Mouse (Mus musculus): ENCODE measurements around the gene Tspan5. TPM values are rescaled to one million over a fixed set of nuclear protein-coding genes. Genes with fewer than 3 reads are reported as not detected.

Tspan5 gene
- polyA plus RNA-seq, 1 experiment from 2014 or later = 43.4 TPM

DNA sequence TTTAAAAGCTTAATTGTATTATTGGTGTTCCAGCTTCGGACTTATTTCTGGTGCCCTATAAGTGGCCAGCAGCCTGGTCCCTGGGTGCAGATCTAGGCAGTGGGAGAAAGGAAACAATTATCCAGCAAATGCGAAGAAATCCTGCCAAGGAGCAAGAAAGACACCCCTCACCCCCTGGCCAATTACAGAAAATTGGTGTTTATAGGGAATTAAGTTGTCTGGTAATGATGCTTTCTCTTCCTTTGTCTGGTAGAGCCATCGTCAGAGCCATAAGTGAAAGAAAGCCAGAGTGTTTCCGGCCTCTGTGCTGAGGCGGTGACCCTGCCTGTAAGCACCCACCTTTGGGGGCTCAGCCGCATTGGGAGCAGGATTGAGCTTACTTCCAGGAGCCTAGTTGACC is 59.7 kb downstream of the Tspan5 start:
- Histone ChIP-seq H3K9me3 (ENCODE audit: control insufficient read depth, low read length) (no peaks in the 10 kb centered on the region), H3K27ac (ENCODE audit: low read depth, low read length) (0 out of 2 replicates have a peak overlapping the region, but pooled peaks have one; percentile 37), H3K4me2 (ENCODE audit: low read depth, low read length, severe bottlenecking) (no peak overlapping the region), H3K36me3 (ENCODE audit: control insufficient read depth, insufficient read depth, low read length) (no peaks in the 10 kb centered on the region), H3K4me3 (ENCODE audit: low read depth, low read length) (no peak overlapping the region), H3K4me1 (replicated peaks; ENCODE audit: control insufficient read depth, insufficient read depth, low read length) (peaks cover 24% of the 10 kb centered on the region; the same call in 1 of the 2 replicates), H3K27me3 (ENCODE audit: control insufficient read depth, insufficient read depth, low read length) (no peaks in the 10 kb centered on the region), H3K9ac (ENCODE audit: low read length) (peak overlapping the region; percentile 12)
- ATAC-seq (replicated peaks; ENCODE audit: low FRiP score) (0 out of 2 replicates have a peak, but pooled peaks have one; percentile 11), DNase-seq (ENCODE audit: low spot score) (no peak)
- WGBS = 70% methylated on average over 6 of the region's 6 CpGs

DNA sequence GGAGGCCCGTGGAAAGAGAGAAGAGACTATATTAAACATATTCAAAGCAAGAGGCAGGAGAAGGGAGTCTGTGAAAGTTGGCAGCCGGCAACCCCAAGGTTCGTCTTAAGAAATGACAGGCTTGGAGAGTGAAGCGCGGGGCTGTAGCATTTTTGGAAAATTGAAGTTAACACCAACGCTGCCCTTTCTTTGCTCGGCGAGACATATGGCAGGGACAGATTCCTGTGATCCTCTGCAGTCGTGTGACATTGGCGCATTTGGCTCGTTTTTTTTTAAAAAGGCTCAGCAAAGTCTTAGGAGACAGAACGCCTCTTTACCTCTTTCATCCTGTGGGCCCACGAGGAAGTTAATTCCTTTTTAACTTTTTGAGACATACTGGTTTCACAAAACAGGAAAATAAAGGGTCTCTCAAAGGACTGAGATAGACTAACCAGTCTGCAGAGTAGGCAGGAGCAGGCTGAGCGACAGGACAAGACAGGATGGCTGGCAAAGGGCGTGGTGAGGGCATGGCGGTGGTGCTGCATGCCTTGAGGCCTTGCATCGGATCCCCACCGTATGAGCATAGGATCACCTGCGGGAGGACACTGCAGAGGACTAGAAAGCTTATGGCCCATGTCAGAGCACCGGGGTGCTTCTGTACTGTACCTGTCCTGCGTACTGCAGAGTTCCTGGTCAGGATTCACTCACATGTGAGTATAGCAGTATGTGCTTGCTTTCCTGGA is 60.9 kb downstream of the Tspan5 start:
- Histone ChIP-seq H3K9ac (ENCODE audit: low read length) (no peak overlapping the region), H3K4me2 (ENCODE audit: low read depth, low read length, severe bottlenecking) (no peak overlapping the region), H3K4me3 (ENCODE audit: low read depth, low read length) (no peak overlapping the region), H3K36me3 (ENCODE audit: control insufficient read depth, insufficient read depth, low read length) (no peaks in the 10 kb centered on the region), H3K4me1 (replicated peaks; ENCODE audit: control insufficient read depth, insufficient read depth, low read length) (peaks cover 24% of the 10 kb centered on the region; the same call in 1 of the 2 replicates), H3K27ac (ENCODE audit: low read depth, low read length) (no peak overlapping the region), H3K9me3 (ENCODE audit: control insufficient read depth, low read length) (no peaks in the 10 kb centered on the region), H3K27me3 (ENCODE audit: control insufficient read depth, insufficient read depth, low read length) (no peaks in the 10 kb centered on the region)
- ATAC-seq (replicated peaks; ENCODE audit: low FRiP score) (no peak), DNase-seq (ENCODE audit: low spot score) (no peak)
- WGBS = 71% methylated on average over 21 of the region's 21 CpGs

DNA sequence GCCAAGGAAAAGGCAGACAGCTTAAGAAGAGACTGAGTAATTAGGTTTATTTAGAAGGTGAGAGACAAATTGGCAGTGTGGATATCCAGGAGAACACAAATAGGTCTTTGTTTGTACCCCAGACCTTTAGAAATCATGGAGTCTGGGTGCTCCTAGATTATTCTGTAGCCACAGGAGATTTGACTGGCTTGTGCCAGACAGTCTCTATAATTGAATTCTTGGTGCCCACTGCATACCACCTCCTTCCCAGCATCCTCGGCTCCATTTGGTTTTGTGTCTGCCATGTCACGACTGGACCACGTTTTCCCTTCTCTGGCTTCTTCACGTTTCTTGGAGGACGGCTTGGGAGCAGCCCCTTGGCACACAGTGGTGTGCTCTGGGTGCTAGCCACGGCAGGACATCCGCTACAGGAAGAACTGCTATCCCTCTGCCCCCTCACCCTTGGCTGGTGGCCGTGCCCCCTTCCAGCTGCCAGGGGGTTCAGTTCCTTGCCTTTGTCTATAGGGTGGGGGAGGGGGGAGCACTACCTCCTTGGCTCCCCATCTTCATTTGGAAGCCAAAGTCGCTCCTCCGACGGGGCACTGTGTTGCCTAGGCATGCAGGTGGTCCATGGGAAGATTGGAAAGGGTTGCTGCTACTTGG is 61.6 kb downstream of the Tspan5 start:
- 81% methylated on average over 11 of the region's 11 CpGs for WGBS
- ATAC-seq (replicated peaks; ENCODE audit: low FRiP score) = no peak

GRCm38 (mm10) chr3:138804104-138805048 is 62.4 kb downstream of the Tspan5 start:
- no peak overlapping the region for H3K4me3 ChIP-seq (ENCODE audit: low read depth, low read length)
- H3K9ac ChIP-seq (ENCODE audit: low read length) = no peak overlapping the region
- H3K36me3 ChIP-seq (ENCODE audit: control insufficient read depth, insufficient read depth, low read length) = no peaks in the 10 kb centered on the region
- no peak overlapping the region for H3K27ac ChIP-seq (ENCODE audit: low read depth, low read length)
- WGBS = 79% methylated on average over 11 of the region's 11 CpGs
- H3K4me2 ChIP-seq (ENCODE audit: low read depth, low read length, severe bottlenecking) = no peak overlapping the region
- DNase-seq (ENCODE audit: low spot score) (no peak), ATAC-seq (replicated peaks; ENCODE audit: low FRiP score) (no peak)
- H3K27me3 ChIP-seq (ENCODE audit: control insufficient read depth, insufficient read depth, low read length) = no peaks in the 10 kb centered on the region
- peaks cover 24% of the 10 kb centered on the region; the same call in 1 of the 2 replicates for H3K4me1 ChIP-seq (replicated peaks; ENCODE audit: control insufficient read depth, insufficient read depth, low read length)
- H3K9me3 ChIP-seq (ENCODE audit: control insufficient read depth, low read length) = no peaks in the 10 kb centered on the region

More for the DNA sequence above, 61.6 kb downstream of the Tspan5 start:
- Histone ChIP-seq H3K4me3 (ENCODE audit: low read depth, low read length) (no peak overlapping the region), H3K9me3 (ENCODE audit: control insufficient read depth, low read length) (no peaks in the 10 kb centered on the region), H3K27ac (ENCODE audit: low read depth, low read length) (no peak overlapping the region), H3K27me3 (ENCODE audit: control insufficient read depth, insufficient read depth, low read length) (no peaks in the 10 kb centered on the region), H3K4me2 (ENCODE audit: low read depth, low read length, severe bottlenecking) (no peak overlapping the region), H3K9ac (ENCODE audit: low read length) (no peak overlapping the region), H3K4me1 (replicated peaks; ENCODE audit: control insufficient read depth, insufficient read depth, low read length) (peaks cover 24% of the 10 kb centered on the region; the same call in 1 of the 2 replicates), H3K36me3 (ENCODE audit: control insufficient read depth, insufficient read depth, low read length) (no peaks in the 10 kb centered on the region)
- no peak for DNase-seq (ENCODE audit: low spot score)

DNA sequence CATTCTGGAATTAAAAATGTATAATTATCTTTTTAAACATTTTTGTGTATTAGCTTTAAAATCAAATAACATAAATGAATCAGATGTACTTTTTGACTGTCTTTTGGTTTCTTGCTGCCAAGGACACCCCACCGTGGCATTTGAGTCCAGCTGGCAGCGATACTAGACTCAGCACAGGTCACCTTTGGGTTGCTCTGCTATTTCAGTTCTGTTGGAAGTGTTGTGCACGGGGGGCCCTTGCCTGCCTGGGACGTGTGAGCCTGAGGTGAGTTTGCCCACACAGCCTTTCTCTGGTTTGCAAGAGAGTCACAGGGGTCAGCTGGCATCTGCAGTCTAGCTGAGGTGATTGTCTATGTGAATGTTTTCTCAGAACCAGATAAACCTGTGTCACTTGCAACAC is 65.8 kb downstream of the Tspan5 start:
- no peak overlapping the region for H3K27ac ChIP-seq (ENCODE audit: low read depth, low read length)
- H3K27me3 ChIP-seq (ENCODE audit: control insufficient read depth, insufficient read depth, low read length) = no peaks in the 10 kb centered on the region
- WGBS = 91% methylated on average over 4 of the region's 4 CpGs
- no peaks in the 10 kb centered on the region for H3K36me3 ChIP-seq (ENCODE audit: control insufficient read depth, insufficient read depth, low read length)
- 0 out of 2 replicates have a peak, but pooled peaks cover 5% of the 10 kb centered on the region for H3K4me1 ChIP-seq (replicated peaks; ENCODE audit: control insufficient read depth, insufficient read depth, low read length)
- no peak for DNase-seq (ENCODE audit: low spot score)
- ATAC-seq (replicated peaks; ENCODE audit: low FRiP score) = no peak
- no peak overlapping the region for H3K4me3 ChIP-seq (ENCODE audit: low read depth, low read length)
- no peaks in the 10 kb centered on the region for H3K9me3 ChIP-seq (ENCODE audit: control insufficient read depth, low read length)
- no peak overlapping the region for H3K9ac ChIP-seq (ENCODE audit: low read length)
- no peak overlapping the region for H3K4me2 ChIP-seq (ENCODE audit: low read depth, low read length, severe bottlenecking)

- WGBS = 92% methylated on average over 8 of the region's 8 CpGs
- no peak for DNase-seq (ENCODE audit: low spot score)
- Histone ChIP-seq H3K4me2 (ENCODE audit: low read depth, low read length, severe bottlenecking) (no peak overlapping the region), H3K4me1 (replicated peaks; ENCODE audit: control insufficient read depth, insufficient read depth, low read length) (no peaks in the 10 kb centered on the region), H3K27ac (ENCODE audit: low read depth, low read length) (no peak overlapping the region), H3K9ac (ENCODE audit: low read length) (no peak overlapping the region), H3K4me3 (ENCODE audit: low read depth, low read length) (no peak overlapping the region), H3K9me3 (ENCODE audit: control insufficient read depth, low read length) (no peaks in the 10 kb centered on the region), H3K36me3 (ENCODE audit: control insufficient read depth, insufficient read depth, low read length) (no peaks in the 10 kb centered on the region), H3K27me3 (ENCODE audit: control insufficient read depth, insufficient read depth, low read length) (no peaks in the 10 kb centered on the region)
- no peak for ATAC-seq (replicated peaks; ENCODE audit: low FRiP score)
Measured at GRCm38 (mm10) chr3:138809509-138809908, 67.5 kb downstream of the Tspan5 start.

DNA sequence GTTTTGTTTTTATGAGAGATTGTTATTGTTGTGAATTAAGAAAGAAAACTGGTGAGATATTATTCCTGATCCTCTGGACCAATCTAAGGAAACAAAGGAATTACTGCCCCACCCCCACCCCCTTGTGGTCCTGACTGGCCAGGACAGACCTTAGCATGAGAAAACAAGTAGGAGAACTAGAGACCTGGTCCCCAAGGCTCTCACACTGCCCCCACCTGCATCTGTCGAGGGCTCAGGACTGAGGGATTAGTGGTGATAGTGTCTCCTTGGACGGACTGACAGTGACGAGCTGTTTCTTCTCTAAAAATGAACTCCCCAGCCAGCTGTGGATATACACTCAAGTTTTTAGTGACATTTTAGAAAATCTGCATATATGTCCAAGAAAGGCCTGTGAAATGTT is 70.6 kb downstream of the Tspan5 start:
- H3K9ac ChIP-seq (ENCODE audit: low read length) = no peak overlapping the region
- 36% methylated on average over 3 of the region's 3 CpGs for WGBS
- no peak overlapping the region for H3K4me3 ChIP-seq (ENCODE audit: low read depth, low read length)

GRCm38 (mm10) chr3:138813139-138813810 is 71.3 kb downstream of the Tspan5 start:
- no peak overlapping the region for H3K4me3 ChIP-seq (ENCODE audit: low read depth, low read length)
- ATAC-seq (replicated peaks; ENCODE audit: low FRiP score) = no peak
- no peaks in the 10 kb centered on the region for H3K4me1 ChIP-seq (replicated peaks; ENCODE audit: control insufficient read depth, insufficient read depth, low read length)
- H3K9ac ChIP-seq (ENCODE audit: low read length) = no peak overlapping the region
- no peaks in the 10 kb centered on the region for H3K36me3 ChIP-seq (ENCODE audit: control insufficient read depth, insufficient read depth, low read length)
- H3K9me3 ChIP-seq (ENCODE audit: control insufficient read depth, low read length) = no peaks in the 10 kb centered on the region
- no peak overlapping the region for H3K4me2 ChIP-seq (ENCODE audit: low read depth, low read length, severe bottlenecking)
- WGBS = 84% methylated on average over 13 of the region's 13 CpGs
- H3K27ac ChIP-seq (ENCODE audit: low read depth, low read length) = no peak overlapping the region
- H3K27me3 ChIP-seq (ENCODE audit: control insufficient read depth, insufficient read depth, low read length) = no peaks in the 10 kb centered on the region
- DNase-seq (ENCODE audit: low spot score) = no peak

More for the DNA sequence above, 70.6 kb downstream of the Tspan5 start:
- no peaks in the 10 kb centered on the region for H3K4me1 ChIP-seq (replicated peaks; ENCODE audit: control insufficient read depth, insufficient read depth, low read length)
- no peaks in the 10 kb centered on the region for H3K36me3 ChIP-seq (ENCODE audit: control insufficient read depth, insufficient read depth, low read length)
- H3K27me3 ChIP-seq (ENCODE audit: control insufficient read depth, insufficient read depth, low read length) = no peaks in the 10 kb centered on the region
- no peak overlapping the region for H3K4me2 ChIP-seq (ENCODE audit: low read depth, low read length, severe bottlenecking)
- no peaks in the 10 kb centered on the region for H3K9me3 ChIP-seq (ENCODE audit: control insufficient read depth, low read length)
- H3K27ac ChIP-seq (ENCODE audit: low read depth, low read length) = no peak overlapping the region
- DNase-seq (ENCODE audit: low spot score) = no peak
- 0 out of 2 replicates have a peak, but pooled peaks have one; percentile 54 for ATAC-seq (replicated peaks; ENCODE audit: low FRiP score)

Data from forebrain, embryonic 11.5 days (tissue).